Mouse (Mus musculus) MEL (cell line): ENCODE results near the gene Pakap. TPM values are rescaled to one million over a fixed set of nuclear protein-coding genes. Genes with fewer than 3 reads are reported as not detected.

ENCODE experiments used
- DNase-seq: peaks from one replicate; pipeline ENCODE4 v3.0.0; 2011; ENCODE audit warnings: low read depth, low spot score
- H3K27ac ChIP-seq: 2 replicates; pipeline ENCODE4 v1.5.1; 2012; ENCODE audit warnings: low read depth, mild to moderate bottlenecking, control low read depth, low read length, moderate library complexity; ENCODE audit not compliant: control insufficient read depth
- H3K27me3 ChIP-seq, 2 experiments: fragments of 150-350 bp in 1 of 2; sonication (generic) in 1 of 2; 2 replicates each; pipeline ENCODE4 v1.6.1; 2012; ENCODE audit warnings: low read length in 2 of 2, mild to moderate bottlenecking in 2 of 2, improper control_type of control experiment in 1 of 2, moderate library complexity in 1 of 2; ENCODE audit not compliant: insufficient read depth in 2 of 2, control insufficient read depth in 1 of 2
- H3K36me3 ChIP-seq, 2 experiments: 2 replicates each; pipeline ENCODE4 v1.6.1; 2012 to 2014; ENCODE audit warnings: low read length in 2 of 2, improper control_type of control experiment in 1 of 2, inconsistent platforms in 1 of 2, mild to moderate bottlenecking in 1 of 2; ENCODE audit not compliant: insufficient read depth in 2 of 2, control insufficient read depth in 1 of 2
- H3K4me1 ChIP-seq, 2 experiments: fragments of 150-350 bp in 1 of 2; sonication (generic) in 1 of 2; 2 replicates each; pipeline ENCODE4 v1.6.1; 2012; ENCODE audit warnings: low read length in 2 of 2, improper control_type of control experiment in 1 of 2, mild to moderate bottlenecking in 1 of 2; ENCODE audit not compliant: insufficient read depth in 2 of 2, control insufficient read depth in 1 of 2
- H3K4me3 ChIP-seq, 2 experiments: fragments of 150-350 bp in 1 of 2; sonication (generic) in 1 of 2; 2 replicates each; pipeline ENCODE4 v1.5.1; 2012; ENCODE audit warnings: low read depth in 2 of 2, low read length in 2 of 2, mild to moderate bottlenecking in 2 of 2, moderate library complexity in 2 of 2, control low read depth in 1 of 2, improper control_type of control experiment in 1 of 2; ENCODE audit not compliant: control insufficient read depth in 1 of 2, insufficient read depth in 1 of 2
- H3K79me2 ChIP-seq: 2 replicates; pipeline ENCODE4 v1.6.1; 2012; ENCODE audit warnings: mild to moderate bottlenecking, low read length, moderate library complexity; ENCODE audit not compliant: control insufficient read depth, poor library complexity, insufficient read depth
- H3K9ac ChIP-seq: 2 replicates; pipeline ENCODE4 v1.6.1; 2012; ENCODE audit warnings: low read depth, mild to moderate bottlenecking, control low read depth, low read length, moderate library complexity; ENCODE audit not compliant: control insufficient read depth, poor library complexity, severe bottlenecking
- H3K9me3 ChIP-seq: fragments of 150-350 bp; sonication (generic); replicated peaks from 2 replicates; pipeline ENCODE4 v1.6.1; 2012; ENCODE audit warnings: mild to moderate bottlenecking, low read length, improper control_type of control experiment, moderate library complexity; ENCODE audit not compliant: insufficient read depth
- CHD2 ChIP-seq: IDR thresholded peaks from 2 replicates; pipeline ENCODE4 v1.6.1; 2011; ENCODE audit warnings: low read length, improper control_type of control experiment
- CTCF ChIP-seq, 3 experiments: IDR thresholded peaks in 2 of 3; conservative IDR thresholded peaks in 1 of 3; 2 replicates each; pipeline ENCODE4 v1.5.1; 2011 to 2012; ENCODE audit warnings: low read length in 3 of 3, low read depth in 2 of 3, mild to moderate bottlenecking in 2 of 3, improper control_type of control experiment in 1 of 3, inconsistent platforms in 1 of 3, mixed read lengths in 1 of 3, moderate library complexity in 1 of 3; ENCODE audit not compliant: control insufficient read depth in 1 of 3, insufficient read depth in 1 of 3, poor library complexity in 1 of 3, severe bottlenecking in 1 of 3
- E2F4 ChIP-seq: IDR thresholded peaks from 2 replicates; pipeline ENCODE4 v1.6.1; 2011; ENCODE audit warnings: low read depth, low read length, improper control_type of control experiment, borderline replicate concordance
- HCFC1 ChIP-seq: IDR thresholded peaks from 2 replicates; pipeline ENCODE4 v1.6.1; 2012; ENCODE audit warnings: low read depth, mild to moderate bottlenecking, inconsistent platforms, low read length, improper control_type of control experiment, moderate library complexity
- KAT2A ChIP-seq: conservative IDR thresholded peaks from 2 replicates; pipeline ENCODE4 v1.6.1; 2012; ENCODE audit warnings: low read depth, low read length, improper control_type of control experiment, inconsistent platforms
- MEF2A ChIP-seq: IDR thresholded peaks from 2 replicates; pipeline ENCODE4 v1.6.1; 2014; ENCODE audit warnings: low read depth, mild to moderate bottlenecking, inconsistent platforms, low read length, improper control_type of control experiment; ENCODE audit not compliant: poor library complexity, insufficient replicate concordance, severe bottlenecking; ENCODE audit errors: extremely low read depth
- MYB ChIP-seq: IDR thresholded peaks from 2 replicates; pipeline ENCODE4 v1.6.1; 2011; ENCODE audit warnings: mild to moderate bottlenecking, low read depth, low read length, improper control_type of control experiment
- MYC ChIP-seq: IDR thresholded peaks from 2 replicates; pipeline ENCODE4 v1.6.1; 2011; ENCODE audit warnings: low read depth, mild to moderate bottlenecking, low read length, improper control_type of control experiment, moderate library complexity
- NELFE ChIP-seq: IDR thresholded peaks from 2 replicates; pipeline ENCODE4 v1.6.1; 2011; ENCODE audit warnings: low read depth, low read length, improper control_type of control experiment
- NRF1 ChIP-seq: IDR thresholded peaks from 2 replicates; pipeline ENCODE4 v1.6.1; 2014; ENCODE audit warnings: low read depth, mild to moderate bottlenecking, inconsistent platforms, low read length, improper control_type of control experiment, moderate library complexity; ENCODE audit not compliant: poor library complexity, insufficient read depth, severe bottlenecking
- POLR2AphosphoS5 ChIP-seq: IDR thresholded peaks from 2 replicates; pipeline ENCODE4 v1.6.1; 2012; ENCODE audit warnings: low read depth, borderline replicate concordance, mild to moderate bottlenecking, inconsistent platforms, low read length, moderate library complexity, mixed read lengths
- SIN3A ChIP-seq: IDR thresholded peaks from 2 replicates; pipeline ENCODE4 v1.6.1; 2012; ENCODE audit warnings: low read length, improper control_type of control experiment, inconsistent platforms
- SMC3 ChIP-seq: IDR thresholded peaks from 2 replicates; pipeline ENCODE4 v1.6.1; 2011; ENCODE audit warnings: low read depth, low read length, improper control_type of control experiment
- TAL1 ChIP-seq: IDR thresholded peaks from 2 replicates; pipeline ENCODE4 v1.6.1; 2012; ENCODE audit warnings: mild to moderate bottlenecking, inconsistent platforms, low read length, moderate library complexity, mixed read lengths
- TCF12 ChIP-seq: IDR thresholded peaks from 2 replicates; pipeline ENCODE4 v1.6.1; 2014; ENCODE audit warnings: low read depth, mild to moderate bottlenecking, inconsistent platforms, low read length, improper control_type of control experiment, moderate library complexity
- USF1 ChIP-seq: IDR thresholded peaks from 2 replicates; pipeline ENCODE4 v1.6.1; 2014; ENCODE audit warnings: low read depth, mild to moderate bottlenecking, inconsistent platforms, low read length, improper control_type of control experiment, moderate library complexity
- USF2 ChIP-seq, 2 experiments: IDR thresholded peaks; 2 replicates each; pipeline ENCODE4 v1.6.1; 2011 to 2012; ENCODE audit warnings: improper control_type of control experiment in 2 of 2, low read length in 2 of 2, borderline replicate concordance in 1 of 2, inconsistent platforms in 1 of 2, low read depth in 1 of 2, mild to moderate bottlenecking in 1 of 2; ENCODE audit not compliant: insufficient read depth in 1 of 2
- polyA plus RNA-seq, 2 experiments: library from polyadenylated mRNA; stranded (reverse) in 1 of 2; unstranded in 1 of 2; fragments of >175 nt in 1 of 2; fragments of >200 nt in 1 of 2; gene quantifications; 2 replicates each; pipeline versions ENCODE4 v1.2.1 to v1.2.4; 2012; ENCODE audit warnings: low replicate concordance in 2 of 2, low read depth in 1 of 2; ENCODE audit not compliant: insufficient read length in 2 of 2, insufficient read depth in 1 of 2, missing spikeins in 1 of 2
- total RNA-seq: library from RNA; depleted of rRNA; stranded (reverse); fragments of 300-350 nt; gene quantifications from 2 replicates; pipeline ENCODE4 v1.2.3, GENCODE M21; 2012

Gene Pakap
- total and polyA plus RNA-seq, 3 experiments: not detected

GRCm38 (mm10) chr4:57845541-57846210 lies 277.7 kb downstream of the Pakap start:
- DNase-seq: no peak
- Histone ChIP-seq H3K9ac (no peak overlapping the region), H3K79me2 (no peaks in the 10 kb centered on the region), H3K4me1 (peaks cover 0 to 6% of the 10 kb centered on the region in 2 experiments; a peak in 2 of 4 replicates), H3K27ac (no peak overlapping the region), H3K9me3 (no peaks in the 10 kb centered on the region), H3K27me3 (no peaks in the 10 kb centered on the region), H3K4me3 (no peak overlapping the region), H3K36me3 (no peaks in the 10 kb centered on the region)
- no peak for TF ChIP-seq TCF12
- no peak for TF ChIP-seq MYB
- no peak for TF ChIP-seq USF2 (IDR thresholded peaks at IDR 0.05; ENCODE audit: borderline replicate concordance in 1 of 2, insufficient read depth in 1 of 2, low read depth in 1 of 2, low read length in 2 of 2)
- no peak for TF ChIP-seq TAL1
- TF ChIP-seq SIN3A: no peak
- no peak for TF ChIP-seq SMC3
- TF ChIP-seq NRF1: no peak
- no peak for TF ChIP-seq E2F4
- TF ChIP-seq MYC: no peak

- TF ChIP-seq KAT2A: no peak
- no peak for TF ChIP-seq NRF1
- no peak for TF ChIP-seq POLR2AphosphoS5
- TF ChIP-seq CHD2: no peak
- no peak for TF ChIP-seq TCF12
- TF ChIP-seq MEF2A: no peak
- no peak for TF ChIP-seq E2F4
- TF ChIP-seq HCFC1: no peak
- TF ChIP-seq NELFE: no peak
- TF ChIP-seq USF1: no peak
- no peak for TF ChIP-seq CTCF (IDR thresholded peaks at IDR 0.05 in 2 of 3, conservative IDR thresholded peaks at IDR 0.05 in 1 of 3; ENCODE audit: control insufficient read depth in 1 of 3, insufficient read depth in 1 of 3, low read depth in 2 of 3, low read length in 3 of 3, poor library complexity in 1 of 3, severe bottlenecking in 1 of 3)
- TF ChIP-seq, all 39 proteins: peak for 0
- Histone ChIP-seq H3K27ac (no peak overlapping the region), H3K4me1 (peaks cover 0 to 6% of the 10 kb centered on the region in 2 experiments; a peak in 1 of 4 replicates), H3K36me3 (no peaks in the 10 kb centered on the region), H3K27me3 (no peaks in the 10 kb centered on the region), H3K9ac (no peak overlapping the region), H3K4me3 (no peak overlapping the region), H3K79me2 (no peaks in the 10 kb centered on the region), H3K9me3 (no peaks in the 10 kb centered on the region)
- no peak for DNase-seq
Measured at GRCm38 (mm10) chr4:57846381-57846990, 278.5 kb downstream of the Pakap start.
